Mouse (Mus musculus) liver, embryonic 11.5 days (tissue): Measurements from ENCODE around the gene Cav3. TPM values are rescaled to one million over a fixed set of nuclear protein-coding genes. Genes with fewer than 3 reads are reported as not detected.

ENCODE experiments used
- ATAC-seq: fragments of 200-750 bp; cut with Nextera tagmentation; replicated peaks from 2 replicates; pipeline ENCODE4 v1.8.0; 2017; ENCODE audit warnings: moderate number of reproducible peaks, mild to moderate bottlenecking, moderate TSS enrichment, moderate library complexity; ENCODE audit not compliant: low FRiP score
- DNase-seq: peaks from one replicate; pipeline ENCODE4 v3.0.0-alpha.2; 2017; ENCODE audit warnings: low spot score
- H3K27ac ChIP-seq: fragments of 300-500 bp; sonication (generic); 2 replicates; pipeline ENCODE4 v1.5.1; 2014; ENCODE audit warnings: mild to moderate bottlenecking, low read depth, low read length, control low read depth
- H3K27me3 ChIP-seq: fragments of 300-500 bp; sonication (generic); replicated peaks from 2 replicates; pipeline ENCODE4 v1.6.1; 2014; ENCODE audit warnings: low read length, mixed read lengths; ENCODE audit not compliant: control insufficient read depth, insufficient read depth
- H3K36me3 ChIP-seq: fragments of 300-500 bp; sonication (generic); 2 replicates; pipeline ENCODE4 v1.6.1; 2014; ENCODE audit warnings: mild to moderate bottlenecking, low read length, moderate library complexity, mixed read lengths; ENCODE audit not compliant: control insufficient read depth, insufficient read depth
- H3K4me1 ChIP-seq: fragments of 300-500 bp; sonication (generic); replicated peaks from 2 replicates; pipeline ENCODE4 v1.6.1; 2014; ENCODE audit warnings: low read length, mixed read lengths; ENCODE audit not compliant: control insufficient read depth, insufficient read depth
- H3K4me2 ChIP-seq: fragments of 300-500 bp; sonication (generic); 2 replicates; pipeline ENCODE4 v1.6.1; 2014; ENCODE audit warnings: mild to moderate bottlenecking, control low read depth, moderate library complexity
- H3K4me3 ChIP-seq: fragments of 300-500 bp; sonication (generic); 2 replicates; pipeline ENCODE4 v1.5.1; 2014; ENCODE audit warnings: low read depth, low read length, control low read depth
- H3K9ac ChIP-seq: fragments of 300-500 bp; sonication (generic); 2 replicates; pipeline ENCODE4 v1.6.1; 2014; ENCODE audit warnings: low read depth, low read length, control low read depth
- H3K9me3 ChIP-seq: fragments of 300-500 bp; sonication (generic); 2 replicates; pipeline ENCODE4 v1.6.1; 2016; ENCODE audit warnings: low read length, inconsistent platforms, mixed read lengths; ENCODE audit not compliant: control insufficient read depth
- WGBS: fragments of 180-500 bp; shearing (Covaris S2); extraction: QIAGEN DNeasy Blood & Tissue Kit; methylation state at CpG from one replicate; pipeline ENCODE4 v1.1.7; 2014; 5-methylcytosine and 5-hydroxymethylcytosine counted together
- polyA plus RNA-seq: library from polyadenylated mRNA; unstranded; fragments of >200 nt; fragmentation: Nextera tagmentation; extraction: Ambion mirVana; gene quantifications from 2 replicates; pipeline ENCODE4 v1.2.1, GENCODE M21; 2014

Gene Cav3
- polyA plus RNA-seq, 1 experiment from 2014 or later: 0.52 TPM

DNA sequence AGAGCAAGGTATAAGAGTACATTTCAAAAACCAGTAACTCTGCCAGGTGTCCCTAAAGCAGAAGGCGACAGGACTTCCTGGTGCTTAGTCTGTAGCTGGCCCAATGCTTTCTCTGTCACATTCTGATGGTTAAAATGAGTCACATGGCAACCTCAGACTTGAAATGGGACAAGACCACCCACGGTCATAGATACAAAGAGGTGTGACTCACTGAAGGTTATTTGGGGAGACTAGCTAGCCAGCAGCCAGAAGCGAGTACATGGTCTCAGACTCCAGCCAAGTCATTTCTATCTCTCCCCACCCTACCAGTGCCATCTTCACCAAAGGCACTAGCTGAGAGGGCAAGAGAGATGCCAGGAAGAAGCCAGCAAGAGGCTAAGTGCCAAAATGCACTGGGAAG is 6.1 kb downstream of the Cav3 start:
- no peak overlapping the region for H3K4me3 ChIP-seq
- H3K27ac ChIP-seq: no peak overlapping the region
- no peak for DNase-seq
- no peaks in the 10 kb centered on the region for H3K36me3 ChIP-seq
- H3K9me3 ChIP-seq: no peaks in the 10 kb centered on the region
- no peaks in the 10 kb centered on the region for H3K4me1 ChIP-seq
- no peak overlapping the region for H3K4me2 ChIP-seq
- WGBS: 74% methylated on average over 3 of the region's 3 CpGs
- no peak for ATAC-seq
- no peak overlapping the region for H3K9ac ChIP-seq
- no peaks in the 10 kb centered on the region for H3K27me3 ChIP-seq

DNA sequence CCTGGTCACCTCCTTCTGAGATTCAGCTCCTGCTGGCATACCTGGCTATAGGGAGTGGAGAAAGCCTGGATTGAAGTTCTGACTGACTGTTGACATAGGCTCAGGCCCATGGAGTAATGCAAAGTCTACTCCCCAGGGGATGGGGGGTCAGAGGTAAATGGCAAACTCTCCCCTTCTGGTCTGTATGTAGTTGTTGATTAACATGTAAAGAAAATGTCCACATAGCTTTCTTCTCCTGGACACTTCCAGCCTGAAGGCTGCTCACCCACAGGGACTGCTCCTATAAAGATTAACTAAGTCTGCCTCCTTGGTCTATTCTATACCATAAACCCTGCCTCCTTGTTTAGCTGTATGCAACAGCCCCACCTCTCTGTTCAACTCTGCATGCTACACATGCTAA is 6.7 kb downstream of the Cav3 start:
- Histone ChIP-seq H3K36me3 (no peaks in the 10 kb centered on the region), H3K4me1 (no peaks in the 10 kb centered on the region), H3K9ac (no peak overlapping the region), H3K4me3 (no peak overlapping the region), H3K27me3 (no peaks in the 10 kb centered on the region), H3K4me2 (no peak overlapping the region), H3K27ac (no peak overlapping the region), H3K9me3 (no peaks in the 10 kb centered on the region)
- DNase-seq (no peak), ATAC-seq (no peak)

- no peak for DNase-seq
- no peaks in the 10 kb centered on the region for H3K9me3 ChIP-seq
- 58% methylated on average over 4 of the region's 4 CpGs for WGBS
- ATAC-seq: no peak
- H3K27ac ChIP-seq: no peak overlapping the region
- H3K9ac ChIP-seq: no peak overlapping the region
- H3K4me1 ChIP-seq: no peaks in the 10 kb centered on the region
- H3K27me3 ChIP-seq: no peaks in the 10 kb centered on the region; the same call in 1 of the 2 replicates
- H3K4me3 ChIP-seq: no peak overlapping the region
- H3K4me2 ChIP-seq: no peak overlapping the region
- H3K36me3 ChIP-seq: no peaks in the 10 kb centered on the region
Measured at GRCm38 (mm10) chr6:112471644-112472043, 12.3 kb downstream of the Cav3 start.

GRCm38 (mm10) chr6:112479861-112480260 is 20.6 kb downstream of the Cav3 start:
- Histone ChIP-seq H3K9me3 (no peaks in the 10 kb centered on the region), H3K27ac (no peak overlapping the region), H3K4me2 (no peak overlapping the region), H3K27me3 (peaks cover 3% of the 10 kb centered on the region; the same call in 1 of the 2 replicates), H3K36me3 (no peaks in the 10 kb centered on the region), H3K4me3 (no peak overlapping the region), H3K4me1 (no peaks in the 10 kb centered on the region), H3K9ac (no peak overlapping the region)
- DNase-seq: no peak
- 45% methylated on average over 13 of the region's 13 CpGs for WGBS
- ATAC-seq: peak; percentile 53; the same call in 1 of the 2 replicates

DNA sequence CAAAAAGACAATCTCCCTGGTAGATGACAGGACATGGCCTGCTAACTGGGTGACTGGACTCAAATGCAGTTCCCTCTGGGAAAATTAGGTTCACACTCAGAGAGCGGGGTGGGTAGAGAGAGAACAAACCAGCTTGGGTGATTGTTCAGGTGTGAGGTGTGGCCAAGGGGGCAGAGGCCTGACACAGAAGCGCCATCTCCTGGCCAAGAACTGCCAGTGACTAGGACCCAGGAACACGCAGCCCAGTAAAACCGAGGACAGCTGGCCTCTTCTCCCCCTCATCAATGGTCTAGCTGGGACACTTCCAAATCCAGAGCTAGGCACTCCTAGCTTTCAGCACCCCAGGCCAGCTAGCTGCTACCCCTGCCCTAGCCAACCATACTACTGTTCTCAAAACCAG is 25.0 kb downstream of the Cav3 start:
- H3K9me3 ChIP-seq: no peaks in the 10 kb centered on the region
- DNase-seq (no peak), ATAC-seq (no peak)
- peaks cover 3% of the 10 kb centered on the region; the same call in 1 of the 2 replicates for H3K4me1 ChIP-seq
- peaks cover 28% of the 10 kb centered on the region for H3K27me3 ChIP-seq
- H3K36me3 ChIP-seq: no peaks in the 10 kb centered on the region
- no peak overlapping the region for H3K4me2 ChIP-seq
- WGBS: 12% methylated on average over 4 of the region's 4 CpGs
- H3K9ac ChIP-seq: no peak overlapping the region
- no peak overlapping the region for H3K27ac ChIP-seq
- no peak overlapping the region for H3K4me3 ChIP-seq

GRCm38 (mm10) chr6:112487993-112488392 is 28.7 kb downstream of the Cav3 start:
- ATAC-seq: no peak
- DNase-seq: no peak
- WGBS: 74% methylated on average over 5 of the region's 5 CpGs
- Histone ChIP-seq H3K27me3 (peaks cover 47% of the 10 kb centered on the region), H3K4me1 (peaks cover 6% of the 10 kb centered on the region; the same call in 1 of the 2 replicates), H3K4me2 (no peak overlapping the region), H3K4me3 (no peak overlapping the region), H3K36me3 (no peaks in the 10 kb centered on the region), H3K9me3 (no peaks in the 10 kb centered on the region), H3K27ac (no peak overlapping the region), H3K9ac (no peak overlapping the region)

DNA sequence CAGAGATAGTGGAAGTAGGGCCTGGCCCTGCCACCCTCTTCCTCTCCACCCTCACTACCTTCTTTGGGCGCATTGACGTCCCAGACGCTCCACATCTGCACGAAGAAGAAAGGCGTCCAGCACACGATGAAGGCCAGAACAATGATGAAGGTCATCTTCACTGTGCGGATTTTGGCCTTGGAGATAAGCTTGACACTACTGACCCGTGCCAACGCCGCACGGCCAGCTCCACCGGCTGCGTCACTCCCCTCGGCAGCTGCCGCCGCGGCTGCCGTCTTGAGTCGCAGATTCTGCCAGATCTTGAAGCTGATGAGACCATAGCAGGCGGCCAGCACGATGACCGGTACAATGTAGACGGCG is 29.5 kb downstream of the Cav3 start:
- no peaks in the 10 kb centered on the region for H3K9me3 ChIP-seq
- H3K4me1 ChIP-seq: peaks cover 6% of the 10 kb centered on the region; the same call in 1 of the 2 replicates
- H3K9ac ChIP-seq: no peak overlapping the region
- H3K4me3 ChIP-seq: peak overlapping the region; percentile 33; the same call in 1 of the 2 replicates
- H3K27me3 ChIP-seq: peaks cover 47% of the 10 kb centered on the region
- H3K4me2 ChIP-seq: peak overlapping the region; percentile 54
- no peaks in the 10 kb centered on the region for H3K36me3 ChIP-seq
- no peak overlapping the region for H3K27ac ChIP-seq
- ATAC-seq: no peak
- no peak for DNase-seq
- WGBS: 34% methylated on average over 24 of the region's 24 CpGs

DNA sequence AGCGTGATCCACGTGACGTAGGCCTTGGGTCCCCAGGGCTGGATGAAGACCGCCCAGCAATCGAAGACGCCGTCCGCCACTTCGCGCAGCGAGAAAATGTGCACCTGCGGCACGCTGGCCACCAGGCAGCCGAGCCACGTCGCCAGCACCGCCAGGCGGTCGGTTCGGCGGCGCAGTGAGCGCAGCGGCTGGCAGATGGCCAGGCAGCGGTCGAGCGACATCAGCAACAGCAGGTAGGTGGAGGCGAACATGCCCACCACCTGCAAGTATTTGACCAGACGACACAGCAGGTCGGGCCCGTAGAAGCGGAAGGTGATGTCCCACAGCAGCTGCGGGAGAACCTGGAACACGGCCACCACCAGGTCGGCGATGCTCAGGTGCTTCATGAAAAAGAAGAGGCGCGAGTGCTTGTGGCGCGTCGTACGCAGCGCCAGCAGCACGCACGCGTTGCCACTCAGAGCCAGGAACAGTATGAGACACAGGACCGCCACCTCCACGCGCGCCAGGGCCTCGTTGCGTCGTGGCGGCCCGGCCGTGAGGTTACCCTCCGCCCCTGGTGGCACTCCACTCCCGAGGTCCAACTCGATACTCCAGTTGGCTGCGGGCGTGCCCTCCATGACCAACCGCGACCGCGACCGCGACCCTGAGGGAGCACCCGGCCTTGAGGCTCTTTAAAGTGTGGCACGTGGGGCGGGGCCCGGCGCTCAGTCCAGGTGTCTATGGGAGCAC is 30.0 kb downstream of the Cav3 start:
- Histone ChIP-seq H3K9me3 (no peaks in the 10 kb centered on the region), H3K27me3 (peaks cover 47% of the 10 kb centered on the region), H3K4me3 (peak overlapping the region; percentile 33), H3K36me3 (no peaks in the 10 kb centered on the region), H3K4me2 (peak overlapping the region; percentile 54), H3K27ac (no peak overlapping the region), H3K4me1 (peaks cover 6% of the 10 kb centered on the region; the same call in 1 of the 2 replicates), H3K9ac (no peak overlapping the region)
- DNase-seq (no peak), ATAC-seq (no peak)
- WGBS: 10% methylated on average over 72 of the region's 72 CpGs

DNA sequence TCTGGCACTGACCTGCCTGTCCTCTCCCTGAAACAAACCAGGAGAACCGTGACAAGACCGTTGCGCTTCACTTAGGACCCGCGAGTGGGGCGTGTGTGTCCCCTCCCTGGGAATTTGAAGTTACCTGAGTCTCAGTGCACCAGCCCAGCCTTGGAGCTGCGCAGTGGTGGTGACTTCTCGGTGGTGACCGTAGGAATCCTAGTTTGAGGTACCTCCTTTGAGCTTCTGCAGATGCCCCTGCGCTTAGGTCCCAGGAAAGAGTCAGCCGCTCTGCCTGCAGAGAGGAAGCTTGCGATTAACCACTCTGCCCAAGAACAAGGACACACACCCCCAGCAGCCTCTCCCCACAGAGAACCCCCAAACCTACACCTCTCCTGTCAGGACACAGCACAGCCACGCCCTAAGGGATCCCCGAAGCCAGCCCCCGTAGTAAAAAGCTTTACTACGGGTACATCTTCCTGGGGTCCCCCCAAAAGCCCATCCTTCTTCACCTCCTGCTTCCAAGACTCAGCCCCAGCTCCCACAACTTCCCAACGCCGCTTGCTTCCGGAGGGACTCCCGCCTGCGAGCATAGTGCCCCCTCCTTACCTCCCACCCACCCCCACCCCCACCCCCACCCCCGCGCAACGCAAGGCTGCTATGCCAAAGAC is 30.7 kb downstream of the Cav3 start, which contains the start of gene Oxtr:
Oxtr (minus strand) TSS at position 34 of the 650 bp plus-strand sequence.
- Histone ChIP-seq H3K4me2 (peak within 1 kb of the TSS; percentile 58), H3K27me3 (peaks cover 47% of the 10 kb centered on the region), H3K4me1 (peaks cover 6% of the 10 kb centered on the region; the same call in 1 of the 2 replicates), H3K27ac (no peak within 1 kb of the TSS), H3K9ac (no peak within 1 kb of the TSS), H3K4me3 (peak within 1 kb of the TSS; percentile 33), H3K9me3 (no peaks in the 10 kb centered on the region), H3K36me3 (no peaks in the 10 kb centered on the region)
- DNase-seq (no peak), ATAC-seq (no peak; the same call in 1 of the 2 replicates)
- WGBS: 10% methylated on average over 21 of the region's 24 CpGs
